Mouse (Mus musculus): ENCODE results near the gene Peli2.

Peli2 gene

DNA sequence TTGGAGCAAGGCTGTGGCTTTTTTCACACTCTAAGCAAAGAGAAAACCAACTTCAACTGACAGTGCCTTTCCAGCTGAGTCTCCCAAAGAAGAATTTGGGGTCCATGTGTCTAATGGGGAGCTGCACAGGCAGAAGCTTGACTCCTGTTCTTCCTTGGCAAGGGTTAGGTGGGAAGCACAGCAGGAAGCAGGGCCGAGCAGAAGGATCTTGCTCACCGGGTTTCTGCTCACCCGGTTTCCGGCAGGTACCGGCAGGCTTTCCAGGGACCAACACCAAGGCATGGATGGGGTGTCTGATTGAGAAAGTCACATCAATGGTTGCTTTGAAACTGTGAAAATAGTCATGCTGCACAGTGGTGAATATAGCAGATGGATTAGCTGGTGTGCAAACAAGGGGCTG is 70.3 kb downstream of the Peli2 start:
- DNase-seq (ENCODE audit: low read depth, low spot score): no peak

- DNase-seq (ENCODE audit: low read depth, low spot score): no peak
Observed at GRCm38 (mm10) chr14:48191925-48192324, 71.3 kb downstream of the Peli2 start.

GRCm38 (mm10) chr14:48196804-48197203 is 76.2 kb downstream of the Peli2 start:
- no peak for DNase-seq (ENCODE audit: low read depth, low spot score)

- no peak for DNase-seq (ENCODE audit: low read depth, low spot score)
Observed at GRCm38 (mm10) chr14:48197287-48197686, 76.7 kb downstream of the Peli2 start.

GRCm38 (mm10) chr14:48198190-48198954 is 77.7 kb downstream of the Peli2 start:
- DNase-seq (ENCODE audit: low read depth, low spot score): no peak

DNA sequence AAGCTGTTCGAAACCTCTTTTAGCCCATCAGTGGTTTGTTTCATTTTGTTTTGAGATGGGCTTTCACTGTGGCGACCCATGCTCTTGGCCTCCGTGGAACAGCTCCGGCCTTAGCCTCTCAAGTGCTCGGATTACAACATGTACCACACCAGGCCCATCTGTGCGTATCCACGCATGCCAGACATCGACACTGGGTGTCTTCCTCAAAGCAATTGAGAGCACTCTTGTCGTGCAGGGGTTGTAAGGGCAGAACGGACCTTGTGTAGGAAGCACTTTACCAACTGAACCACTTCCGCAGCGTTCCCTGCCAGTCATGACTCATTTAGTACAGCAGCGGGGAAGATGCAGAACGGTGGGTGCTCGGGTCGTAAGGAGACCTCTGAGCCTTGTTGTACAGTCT is 78.3 kb downstream of the Peli2 start:
- DNase-seq (ENCODE audit: low read depth, low spot score): no peak

- no peak for DNase-seq (ENCODE audit: low read depth, low spot score)
Observed at GRCm38 (mm10) chr14:48199506-48199905, 78.9 kb downstream of the Peli2 start.

- no peak for DNase-seq (ENCODE audit: low read depth, low spot score)
Observed at GRCm38 (mm10) chr14:48200291-48200690, 79.7 kb downstream of the Peli2 start.

- no peak for DNase-seq (ENCODE audit: low read depth, low spot score)
Observed at GRCm38 (mm10) chr14:48200788-48201187, 80.2 kb downstream of the Peli2 start.

DNA sequence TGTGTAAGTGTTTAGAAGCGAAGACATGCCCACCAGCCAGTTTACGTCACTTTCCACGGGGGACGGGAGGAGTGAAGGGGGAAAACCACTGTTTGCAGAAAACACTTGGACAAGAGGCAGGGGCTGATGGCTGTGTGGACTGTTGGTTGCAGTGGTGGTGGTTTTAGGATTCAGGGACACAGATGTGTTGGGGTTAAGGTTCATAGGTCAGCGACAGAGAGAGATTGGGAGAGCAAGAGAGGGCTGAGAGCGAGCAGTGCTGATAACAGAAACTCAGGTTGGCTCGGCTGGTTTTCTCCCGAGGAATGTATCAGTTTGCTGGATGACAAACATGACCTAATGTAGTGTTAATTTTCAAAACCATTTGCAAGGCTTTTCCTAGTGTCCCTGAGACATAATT is 80.8 kb downstream of the Peli2 start:
- no peak for DNase-seq (ENCODE audit: low read depth, low spot score)

GRCm38 (mm10) chr14:48202096-48203036 is 81.7 kb downstream of the Peli2 start:
- DNase-seq (ENCODE audit: low read depth, low spot score): no peak

DNA sequence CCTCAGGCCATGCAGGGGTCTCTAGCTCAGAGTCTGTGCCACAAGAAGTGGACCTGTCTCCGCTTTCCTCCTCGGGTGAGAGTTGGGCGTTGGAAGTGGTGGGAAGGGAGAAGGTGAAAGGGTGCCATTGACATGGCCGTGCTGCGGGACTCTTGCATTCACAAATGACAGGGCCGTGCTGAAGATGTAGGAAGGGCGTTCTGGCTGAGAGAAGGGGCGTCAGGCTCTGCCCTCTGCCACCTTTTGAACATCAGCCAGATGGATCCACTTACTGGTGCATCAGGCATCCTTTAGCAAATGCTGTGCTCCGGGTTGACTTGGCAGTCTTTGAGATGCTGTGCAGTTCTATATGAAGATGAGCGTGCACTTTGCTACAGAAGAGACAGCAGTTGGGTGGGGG is 84.4 kb downstream of the Peli2 start:
- no peak for DNase-seq (ENCODE audit: low read depth, low spot score)

GRCm38 (mm10) chr14:48205635-48206034 is 85.0 kb downstream of the Peli2 start:
- DNase-seq (ENCODE audit: low read depth, low spot score): no peak

DNA sequence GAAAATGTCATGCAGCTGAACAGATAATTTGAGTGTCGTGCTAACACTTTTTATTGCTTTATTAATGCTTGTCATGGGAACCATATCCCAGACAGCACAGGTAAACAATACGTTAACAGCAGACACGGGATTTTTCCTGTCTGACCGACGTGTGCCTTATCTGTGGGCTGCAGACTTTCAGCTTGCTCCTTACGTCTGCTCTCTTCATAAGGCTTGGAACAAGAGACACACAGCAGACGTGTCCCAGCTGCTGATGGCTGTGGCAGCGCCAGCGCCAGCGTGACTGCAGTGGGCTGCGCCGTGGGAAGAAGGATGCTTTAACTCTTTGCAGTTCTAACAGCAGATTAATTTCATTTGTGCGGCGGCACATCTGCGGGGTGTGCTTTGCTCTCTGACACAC is 86.5 kb downstream of the Peli2 start:
- no peak for DNase-seq (ENCODE audit: low read depth, low spot score)

DNA sequence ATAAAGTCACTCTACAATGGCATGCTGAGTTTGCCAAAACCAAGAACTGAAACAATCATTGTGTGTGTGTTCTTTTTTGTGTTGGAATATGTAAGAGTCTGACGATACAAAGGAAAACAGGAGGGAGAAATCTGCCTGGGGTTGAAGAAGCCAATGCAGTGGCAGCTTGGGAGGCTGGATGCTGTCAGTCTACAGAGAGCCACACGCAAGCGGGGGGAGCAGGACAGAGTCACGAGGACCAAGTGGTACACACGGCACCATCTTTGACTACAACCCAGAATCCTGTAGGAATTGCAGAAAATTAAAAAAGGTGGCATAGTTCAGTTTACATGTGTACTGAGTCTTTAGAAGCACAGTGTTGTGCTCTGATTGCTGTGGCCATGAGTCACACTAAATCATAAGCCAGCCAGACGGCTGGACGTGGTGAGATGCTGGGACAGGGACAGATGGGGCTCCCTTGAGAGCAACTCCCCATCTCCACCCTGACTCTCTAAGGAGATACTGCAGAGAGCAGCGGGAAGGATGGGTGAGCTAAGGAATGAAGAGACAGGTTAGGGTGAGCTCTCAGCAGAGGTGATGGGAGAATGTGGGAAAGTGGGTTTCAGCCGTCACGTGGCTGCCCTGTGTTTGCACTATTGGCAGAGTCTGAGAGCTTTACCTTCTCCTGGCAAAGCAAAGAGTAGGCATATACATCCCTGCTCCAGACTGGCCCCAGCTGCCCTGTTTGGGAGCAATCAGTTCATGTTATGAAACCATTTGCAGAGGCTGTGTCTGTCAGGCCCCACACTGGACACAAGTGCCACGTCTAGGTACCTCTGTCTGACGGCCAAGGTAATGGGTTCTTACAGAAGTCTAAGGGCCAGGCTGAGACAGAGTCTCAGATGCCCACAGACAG is 87.4 kb downstream of the Peli2 start:
- no peak for DNase-seq (ENCODE audit: low read depth, low spot score)

GRCm38 (mm10) chr14:48209436-48209835 is 88.8 kb downstream of the Peli2 start:
- no peak for DNase-seq (ENCODE audit: low read depth, low spot score)

GRCm38 (mm10) chr14:48210089-48210488 is 89.5 kb downstream of the Peli2 start:
- no peak for DNase-seq (ENCODE audit: low read depth, low spot score)

GRCm38 (mm10) chr14:48211526-48211925 is 90.9 kb downstream of the Peli2 start:
- no peak for DNase-seq (ENCODE audit: low read depth, low spot score)

DNA sequence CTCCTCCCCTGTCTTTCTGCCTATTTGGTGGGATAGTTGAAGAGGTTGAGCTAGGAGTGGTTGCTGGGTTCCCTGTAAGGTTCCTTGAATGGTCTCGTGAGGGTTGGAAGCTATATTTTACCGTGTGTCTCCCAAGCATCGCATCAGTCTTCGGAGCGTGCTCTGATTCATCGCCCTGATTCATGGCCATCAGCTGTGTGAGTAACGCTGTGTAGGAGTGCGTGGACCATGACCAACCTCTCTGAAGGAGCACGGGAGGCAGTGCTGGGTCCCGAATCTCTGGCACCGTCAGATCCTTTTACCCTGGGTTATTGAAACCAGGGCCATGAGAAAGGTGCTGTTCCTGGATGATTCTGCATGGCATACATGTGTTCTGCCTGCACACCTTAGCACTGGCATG is 92.2 kb downstream of the Peli2 start:
- DNase-seq (ENCODE audit: low read depth, low spot score): no peak

- DNase-seq (ENCODE audit: low read depth, low spot score): no peak
Observed at GRCm38 (mm10) chr14:48213593-48213992, 93.0 kb downstream of the Peli2 start.

- DNase-seq (ENCODE audit: low read depth, low spot score): no peak
Observed at GRCm38 (mm10) chr14:48222051-48222450, 101.4 kb downstream of the Peli2 start.

- DNase-seq (ENCODE audit: low read depth, low spot score): no peak
Observed at GRCm38 (mm10) chr14:48222684-48223083, 102.1 kb downstream of the Peli2 start.
